Mouse (Mus musculus) erythroid progenitor cell, adult 5-6 weeks (primary cell): ENCODE data around the gene Kctd19. TPM values are rescaled to one million over a fixed set of nuclear protein-coding genes. Genes with fewer than 3 reads are reported as not detected.

ENCODE experiments used
- ATAC-seq: replicated peaks from 2 replicates; pipeline ENCODE4 v1.8.0; 2016; ENCODE audit warnings: moderate number of reproducible peaks, mild to moderate bottlenecking, moderate TSS enrichment, inconsistent platforms; ENCODE audit not compliant: poor library complexity, low FRiP score, severe bottlenecking
- total RNA-seq, 2 experiments: library from RNA; stranded (forward) in 1 of 2; stranded (reverse) in 1 of 2; fragments of 150-400 nt in 1 of 2; fragments of 186-747, 209-891 nt in 1 of 2; gene quantifications; 2 replicates each; pipeline versions ENCODE4 v1.2.3 to v1.2.4; 2015 to 2017; ENCODE audit warnings: low replicate concordance in 2 of 2

The Kctd19 gene
- total RNA-seq, 2 experiments from 2014 or later, result not detected

DNA sequence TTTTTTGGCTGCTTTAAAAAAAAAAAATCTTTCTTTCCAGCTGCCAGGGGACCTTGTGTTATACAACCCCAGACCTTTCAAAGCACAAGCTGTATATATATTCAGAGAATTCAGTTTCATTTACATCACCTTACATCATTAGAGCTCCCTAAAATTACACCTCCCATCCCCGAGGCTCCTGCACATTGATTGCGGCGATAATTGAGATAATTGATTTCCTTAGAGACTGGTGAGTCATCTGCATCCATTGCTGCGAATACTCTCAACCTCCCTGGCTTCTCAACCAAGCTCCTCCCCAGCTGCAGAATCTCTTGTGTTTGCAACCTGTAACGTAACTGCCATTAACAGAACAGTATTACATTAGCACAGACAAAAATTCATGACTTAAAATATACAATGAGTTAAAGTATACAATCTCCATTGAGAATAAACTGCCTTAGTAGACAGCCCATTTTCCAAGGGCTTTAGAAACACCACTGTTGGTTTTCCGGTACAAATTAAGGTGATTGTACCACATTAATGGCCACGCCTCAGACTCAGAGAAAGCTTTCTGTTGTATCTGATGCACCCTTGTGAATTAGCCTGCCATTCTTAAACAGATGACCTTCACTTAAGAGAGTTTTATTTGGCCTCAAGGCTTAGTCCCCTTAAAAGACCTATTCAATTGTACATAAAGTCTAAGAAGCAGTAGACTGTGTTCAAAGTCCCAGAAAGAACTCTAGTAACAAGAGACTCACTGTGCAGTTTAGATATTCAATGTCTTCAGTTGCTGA, 18.6 kb upstream of the Kctd19 start:
- ATAC-seq, result no peak

DNA sequence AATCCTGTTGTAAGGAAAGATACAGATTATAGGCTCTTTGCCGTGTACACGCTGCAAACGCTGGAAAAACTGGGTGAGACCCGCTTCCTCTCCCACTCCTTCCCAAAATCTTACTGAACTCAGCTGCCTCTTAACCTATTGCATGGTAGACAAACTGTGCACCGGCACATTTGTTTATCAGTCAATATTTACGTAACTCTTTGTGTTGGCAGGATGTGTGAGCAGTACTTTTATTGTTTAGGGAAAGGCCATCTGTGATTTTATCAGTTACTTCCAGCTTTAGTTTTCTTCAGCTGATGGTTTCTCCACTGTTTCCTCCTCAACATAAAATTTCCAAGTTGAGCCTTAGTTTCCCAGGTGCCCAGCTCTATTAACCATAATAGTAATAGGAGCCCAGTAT, 13.6 kb upstream of the Kctd19 start:
- ATAC-seq, result no peak

DNA sequence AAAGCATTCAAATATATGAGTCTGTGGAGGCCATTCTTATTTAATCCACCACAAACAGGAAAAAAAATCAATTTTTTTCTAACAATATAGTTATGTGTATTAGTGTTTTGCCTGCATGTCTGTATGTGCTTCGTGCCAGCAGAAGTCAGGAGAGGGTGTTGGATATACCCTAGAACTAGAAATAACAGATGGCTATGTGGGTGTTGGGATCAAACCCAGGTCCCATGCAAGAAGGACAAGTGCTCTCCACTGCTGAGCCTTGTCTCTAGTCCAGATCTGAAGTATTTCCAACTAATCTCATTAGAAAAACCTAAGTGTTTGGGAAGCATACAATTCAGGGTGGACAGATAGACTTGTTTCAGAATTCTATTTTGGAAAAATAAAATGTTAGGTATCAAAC, 8.7 kb upstream of the Kctd19 start:
- ATAC-seq, result no peak

DNA sequence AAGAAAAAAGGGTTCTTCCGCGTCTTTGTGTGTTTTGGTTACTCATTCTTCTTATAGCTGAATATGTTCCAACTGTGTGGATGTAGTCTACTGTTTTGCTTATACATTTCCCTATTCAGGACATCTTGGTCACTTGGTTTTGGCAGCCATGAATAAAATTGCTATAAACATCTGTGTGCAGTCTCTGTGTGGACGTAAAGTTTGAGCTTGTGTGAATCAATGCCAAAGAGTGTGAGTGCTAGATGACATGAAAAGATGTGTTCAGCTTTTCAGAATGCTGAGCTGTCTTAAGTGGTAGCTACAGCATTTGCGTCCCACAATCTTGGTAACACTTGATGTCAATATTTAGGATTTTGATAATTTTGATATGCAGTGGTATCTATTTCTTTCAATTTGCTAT, 6.5 kb upstream of the Kctd19 start:
- no peak for ATAC-seq

DNA sequence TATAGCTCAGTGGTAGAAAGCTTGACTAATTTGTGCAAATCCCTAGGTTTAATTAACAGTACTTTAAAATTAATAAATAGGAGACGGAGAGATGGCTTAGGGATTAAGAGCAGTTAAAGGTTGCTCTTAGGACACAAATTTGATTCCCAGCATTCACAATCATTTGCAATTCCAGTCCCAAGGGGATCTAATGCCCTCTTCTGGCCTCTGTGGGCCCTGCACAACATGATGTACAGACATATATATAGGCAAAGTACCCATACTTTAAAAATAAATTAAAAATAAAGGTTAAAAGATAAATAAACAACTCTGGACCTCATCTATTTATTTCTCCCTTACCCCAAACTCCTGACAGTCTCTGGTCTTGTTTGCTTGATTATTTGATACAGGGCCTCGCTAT, 5.7 kb upstream of the Kctd19 start:
- no peak for ATAC-seq

DNA sequence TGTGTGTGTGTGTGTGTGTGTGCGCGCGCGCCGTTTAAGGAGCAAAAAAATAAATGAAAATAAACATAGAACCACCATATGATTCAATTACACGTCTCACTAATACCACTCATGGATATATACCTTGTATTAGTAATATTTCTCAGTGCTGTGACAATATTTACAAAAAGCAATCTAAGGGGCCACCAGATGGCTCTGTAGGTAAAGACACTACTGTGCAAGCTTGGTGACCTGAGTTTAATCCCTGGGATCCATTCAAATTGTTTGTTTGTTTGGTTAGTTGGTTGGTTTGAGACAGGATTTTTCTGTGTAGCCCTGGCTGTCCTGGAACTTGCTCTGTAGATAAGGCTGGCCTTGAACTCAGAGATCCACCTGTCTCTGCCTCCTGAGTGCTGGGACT, 3.4 kb downstream of the Kctd19 start:
- no peak for ATAC-seq

DNA sequence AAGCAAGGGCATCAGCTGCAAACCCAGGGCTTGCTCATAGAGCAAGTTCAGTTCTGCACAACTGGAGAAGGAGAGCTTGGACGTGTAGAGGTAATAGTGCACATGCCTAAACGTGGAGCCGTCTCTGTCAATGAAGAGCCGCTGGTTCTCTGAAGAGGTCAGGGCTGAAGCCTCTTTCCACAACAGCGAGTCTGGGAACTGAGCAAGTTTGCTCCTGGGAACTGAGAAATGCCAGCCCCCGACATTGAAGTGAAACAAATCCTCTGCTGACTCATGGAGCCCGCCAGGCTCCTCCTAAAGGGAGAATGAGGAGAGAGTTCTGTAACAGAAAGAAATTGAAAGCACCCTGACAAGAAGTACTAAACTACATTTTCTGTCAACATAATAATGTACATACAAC, 5.0 kb downstream of the Kctd19 start:
- no peak for ATAC-seq

DNA sequence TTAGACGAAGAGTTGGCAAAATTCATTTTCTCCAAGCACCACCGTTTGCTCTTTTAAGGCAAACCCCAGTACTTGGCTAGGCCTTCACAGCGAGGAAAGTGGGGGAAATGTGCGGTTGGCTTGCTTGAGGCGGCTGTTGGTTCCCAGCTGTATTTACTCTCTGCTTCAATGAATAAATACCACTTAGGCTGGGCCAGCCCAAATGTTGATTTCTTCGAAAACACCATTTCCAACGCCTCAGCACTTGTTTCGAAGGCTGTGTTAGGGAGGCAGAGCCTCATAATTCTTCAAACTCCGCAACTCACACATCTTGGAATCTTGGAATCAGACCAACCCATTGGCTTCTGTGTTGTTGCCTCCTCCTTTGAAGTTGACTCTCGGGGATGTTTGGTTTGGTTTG, 6.9 kb downstream of the Kctd19 start:
- no peak for ATAC-seq

DNA sequence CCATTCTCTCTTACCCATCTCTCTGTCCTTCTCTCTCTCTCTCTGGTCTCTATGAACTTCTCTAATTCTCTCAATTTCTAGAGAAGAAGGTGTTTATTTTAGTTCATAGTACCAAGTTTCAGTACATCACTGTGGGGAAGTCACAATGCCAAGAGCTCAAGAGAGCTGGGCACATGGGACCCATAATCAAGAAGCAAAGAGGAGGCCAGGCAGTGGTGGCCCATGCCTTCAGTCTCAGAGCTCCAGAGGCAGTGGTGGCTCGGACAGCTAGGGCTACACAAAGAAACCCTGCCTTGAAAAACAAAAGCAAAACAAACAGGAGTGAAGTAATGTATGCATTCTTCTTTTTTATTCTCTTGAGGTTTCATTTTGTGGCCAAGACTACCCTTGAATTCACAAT, 8.8 kb downstream of the Kctd19 start:
- ATAC-seq, result no peak

DNA sequence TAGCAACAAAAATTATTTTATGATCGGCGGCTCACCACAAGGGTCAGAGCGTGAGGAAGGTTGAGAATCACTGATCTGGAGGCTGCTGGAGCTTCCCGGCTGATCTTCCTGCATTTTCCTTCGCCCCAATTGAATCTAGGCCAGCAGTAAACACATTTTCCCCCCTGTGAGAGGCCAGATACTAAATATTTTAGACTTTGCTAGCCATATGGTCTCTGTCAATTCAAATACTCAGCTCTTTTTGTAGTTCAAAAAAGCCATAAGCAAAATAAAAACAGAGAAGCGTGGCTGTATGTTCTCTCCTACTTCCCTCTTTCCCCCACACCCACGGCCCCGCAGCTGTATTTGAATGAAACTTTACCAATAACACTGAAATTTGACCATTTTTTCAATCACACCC, 9.8 kb downstream of the Kctd19 start:
- ATAC-seq, result no peak

DNA sequence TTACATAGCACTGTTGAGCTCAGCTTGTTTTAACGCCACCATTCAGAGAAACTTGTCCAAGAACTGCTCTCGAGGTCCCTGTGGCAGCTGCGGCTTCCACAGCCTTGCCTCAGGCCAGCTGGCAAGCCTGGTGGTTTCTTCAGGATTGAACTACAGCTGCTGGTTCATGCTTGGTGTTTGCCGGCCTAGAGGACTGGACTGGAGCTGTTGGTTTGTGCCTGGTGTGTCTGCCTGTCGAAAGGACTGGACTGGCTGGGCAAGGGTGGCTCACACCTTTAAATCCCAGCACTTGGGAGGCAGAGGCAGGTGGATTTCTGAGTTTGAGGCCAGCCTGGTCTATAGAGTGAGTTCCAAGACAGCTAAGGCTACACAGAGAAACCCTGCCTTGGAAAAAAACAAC, 13.3 kb downstream of the Kctd19 start:
- no peak for ATAC-seq

DNA sequence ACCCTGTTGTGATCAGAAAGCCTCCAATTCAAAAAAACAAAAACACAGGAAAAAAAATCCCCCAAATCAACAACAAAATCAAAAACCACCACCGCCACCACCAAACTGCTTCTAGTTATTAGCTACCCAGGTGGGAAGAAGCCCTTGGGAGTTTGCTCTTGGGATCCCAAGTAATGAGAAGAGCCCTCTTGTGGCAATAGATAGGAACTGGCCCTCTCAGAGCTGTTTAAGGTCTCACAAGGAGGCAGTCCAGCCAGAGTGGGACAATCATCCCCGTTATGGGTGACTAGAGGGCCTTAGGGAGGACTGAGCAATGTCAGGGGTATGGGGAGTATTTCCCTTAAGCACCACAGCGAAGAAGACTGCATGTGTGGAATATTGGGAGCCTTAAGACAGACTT, 15.6 kb downstream of the Kctd19 start:
- ATAC-seq, result peak; percentile 65; the same call in 1 of the 2 replicates

DNA sequence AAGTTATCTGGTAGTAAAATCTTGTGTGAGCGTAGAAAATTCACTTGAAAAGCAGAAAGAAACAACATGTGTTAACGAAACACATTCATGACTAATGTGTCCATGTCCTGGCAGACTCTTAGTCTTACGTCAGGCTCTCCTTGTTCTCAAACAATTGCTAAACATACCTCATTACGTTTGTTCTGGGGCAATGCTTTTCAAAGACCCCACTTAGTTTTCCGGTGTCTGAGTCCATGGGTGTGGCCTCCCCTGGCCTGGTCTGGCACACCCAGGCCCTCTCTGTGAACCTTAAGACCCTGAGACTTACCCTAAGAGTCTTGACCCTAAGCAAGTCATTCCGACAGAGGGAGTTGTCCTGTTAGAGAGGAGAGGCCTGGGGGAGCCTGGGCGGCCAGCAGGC, 19.4 kb downstream of the Kctd19 start:
- ATAC-seq, result no peak

DNA sequence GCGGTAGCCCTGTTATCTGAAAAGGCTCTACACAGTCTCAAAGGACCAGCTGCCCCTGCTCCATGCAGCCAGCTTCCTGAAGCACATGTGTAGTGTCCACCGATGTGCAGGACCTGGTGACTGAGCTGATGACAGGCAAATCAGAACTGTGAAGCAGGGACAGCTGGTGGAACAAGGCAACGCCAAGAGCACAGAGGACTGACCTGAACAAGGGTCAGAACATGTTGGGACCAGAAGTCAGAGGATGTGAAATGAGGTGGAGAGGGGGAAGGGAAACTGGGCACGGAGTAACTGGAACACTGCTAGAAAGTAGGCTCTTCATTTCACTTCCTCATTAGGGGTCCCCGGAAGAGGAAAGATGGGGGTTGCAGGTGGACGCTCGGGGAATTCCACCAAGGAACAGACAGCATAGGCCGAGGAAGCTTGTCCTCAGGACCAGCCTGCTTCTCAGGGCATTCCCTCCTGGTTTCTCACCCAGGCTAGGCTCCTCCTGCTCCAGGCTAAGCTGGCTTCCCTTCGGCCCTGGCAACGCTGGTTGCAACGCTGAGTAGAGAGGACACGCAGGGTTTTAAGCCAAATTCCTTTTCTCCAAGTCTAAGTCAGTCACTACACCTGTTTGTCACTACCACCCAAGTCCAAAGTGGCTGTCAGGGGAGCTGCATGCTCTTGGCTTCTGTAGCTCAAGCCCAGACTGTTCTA, 20.1 kb downstream of the Kctd19 start:
- no peak for ATAC-seq

DNA sequence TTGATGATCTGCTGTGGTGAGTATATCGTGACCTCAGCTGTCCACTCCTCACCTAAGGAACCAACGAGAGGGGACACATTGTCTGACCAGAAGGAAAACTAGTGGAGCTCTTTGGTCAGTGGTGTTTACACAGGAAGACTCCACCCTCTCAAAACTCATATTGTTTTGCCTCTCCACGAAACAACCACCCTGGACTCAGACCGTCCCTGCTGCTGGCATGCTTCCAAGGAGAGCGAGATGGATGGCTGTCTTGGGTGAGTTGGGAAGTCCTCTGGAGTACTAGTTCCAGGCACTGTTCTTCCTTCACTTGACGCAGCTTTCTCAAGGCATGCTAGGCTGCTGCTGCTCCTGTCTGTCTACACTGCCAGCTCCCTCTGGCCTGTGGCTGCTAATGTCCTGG, 24.2 kb downstream of the Kctd19 start:
- no peak for ATAC-seq

DNA sequence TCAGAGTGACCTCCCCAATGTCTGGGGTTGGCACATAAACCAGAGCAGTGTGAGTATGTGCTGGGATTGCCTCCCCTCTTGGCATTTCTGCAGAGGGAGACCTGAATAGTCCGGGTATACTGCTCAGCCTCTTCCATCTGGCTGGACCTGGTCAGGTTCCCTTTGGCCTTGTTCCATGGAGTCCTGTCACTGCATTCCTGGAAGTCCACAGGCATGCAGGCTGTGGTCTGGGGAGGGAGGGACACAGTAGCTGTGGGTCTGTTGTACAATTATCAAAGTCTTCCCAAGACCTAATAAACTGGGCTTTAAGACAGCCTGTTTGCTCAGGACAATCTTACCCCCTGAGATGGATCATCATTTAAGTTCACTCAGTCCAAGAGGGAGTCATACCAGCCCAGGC, 26.2 kb downstream of the Kctd19 start:
- no peak for ATAC-seq

DNA sequence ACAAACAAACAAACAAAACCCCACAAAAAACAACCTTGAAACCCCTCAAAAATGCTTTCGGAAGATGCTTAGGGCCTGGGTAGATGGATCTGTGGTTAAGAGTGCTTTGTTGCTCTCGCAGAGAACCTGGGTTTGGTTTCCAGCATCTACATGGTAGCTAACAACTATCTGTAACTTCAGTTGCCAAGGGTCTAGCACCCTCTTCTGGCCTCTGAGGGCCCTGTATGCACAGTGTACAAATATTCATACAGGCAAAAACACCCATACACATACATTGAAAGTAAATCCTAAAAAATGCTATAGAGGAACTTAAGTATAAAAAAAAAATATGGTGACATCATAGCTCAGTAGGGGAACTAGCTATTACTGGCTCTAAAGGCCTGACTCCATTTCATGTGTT, 29.2 kb downstream of the Kctd19 start:
- ATAC-seq, result no peak

DNA sequence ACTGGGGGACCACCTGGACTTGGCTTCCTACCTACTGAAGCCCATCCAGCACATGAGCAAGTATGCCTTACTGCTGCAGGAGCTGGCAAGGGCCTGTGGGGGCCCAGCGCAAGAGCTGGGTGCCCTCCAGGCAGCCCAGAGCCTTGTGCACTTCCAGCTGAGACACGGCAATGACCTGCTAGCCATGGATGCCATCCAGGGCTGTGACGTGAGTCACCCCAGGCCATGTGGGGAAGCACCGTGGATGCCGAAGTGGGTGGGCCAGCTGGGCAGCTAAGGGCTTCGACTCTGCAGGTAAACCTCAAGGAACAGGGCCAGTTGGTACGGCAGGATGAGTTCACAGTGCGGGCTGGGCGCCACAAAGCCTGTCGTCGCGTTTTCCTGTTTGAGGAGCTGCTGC, 33.0 kb downstream of the Kctd19 start:
- ATAC-seq, result no peak

DNA sequence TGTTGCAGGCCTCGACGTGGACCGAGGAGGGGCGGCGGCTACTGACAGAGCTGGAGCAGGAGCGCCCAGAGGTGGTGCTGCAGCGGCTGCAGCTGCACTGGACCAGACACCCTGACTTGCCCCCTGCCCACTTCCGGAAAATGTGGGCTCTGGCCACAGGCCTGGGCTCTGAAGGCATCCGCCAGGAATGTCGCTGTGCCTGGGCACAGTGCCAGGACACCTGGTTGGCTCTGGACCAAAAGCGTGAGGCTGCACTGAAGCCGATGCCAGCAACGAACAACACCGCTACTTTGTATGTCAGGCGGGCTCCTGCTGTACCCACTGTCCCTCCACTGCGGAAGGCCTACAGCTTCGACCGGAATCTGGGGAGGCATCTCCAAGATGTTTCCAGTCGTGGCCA, 34.6 kb downstream of the Kctd19 start:
- no peak for ATAC-seq

DNA sequence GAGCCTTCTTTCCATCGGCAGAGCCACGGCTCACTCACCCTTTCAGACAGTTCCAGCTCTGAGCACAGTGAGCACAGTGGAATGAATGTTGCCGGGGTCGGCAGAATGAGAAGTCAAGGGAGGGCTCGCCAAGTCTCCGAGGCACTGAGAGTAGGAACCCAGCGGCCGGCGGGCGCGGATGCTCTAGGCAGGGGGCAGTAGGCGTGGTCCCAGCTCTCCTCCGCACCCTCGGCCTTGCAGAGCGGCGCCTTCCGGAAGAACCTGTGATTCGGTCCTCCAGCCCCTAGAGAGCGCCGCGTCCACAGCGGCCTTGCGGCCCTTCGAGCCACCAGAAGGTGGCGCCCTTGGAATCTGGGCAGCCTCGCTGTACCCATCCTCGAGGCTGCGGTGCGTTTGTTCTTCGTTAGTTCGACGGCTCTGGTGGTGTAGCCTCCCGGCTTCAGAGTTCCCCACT, 38.8 kb downstream of the Kctd19 start:
- peak; percentile 54 for ATAC-seq

DNA sequence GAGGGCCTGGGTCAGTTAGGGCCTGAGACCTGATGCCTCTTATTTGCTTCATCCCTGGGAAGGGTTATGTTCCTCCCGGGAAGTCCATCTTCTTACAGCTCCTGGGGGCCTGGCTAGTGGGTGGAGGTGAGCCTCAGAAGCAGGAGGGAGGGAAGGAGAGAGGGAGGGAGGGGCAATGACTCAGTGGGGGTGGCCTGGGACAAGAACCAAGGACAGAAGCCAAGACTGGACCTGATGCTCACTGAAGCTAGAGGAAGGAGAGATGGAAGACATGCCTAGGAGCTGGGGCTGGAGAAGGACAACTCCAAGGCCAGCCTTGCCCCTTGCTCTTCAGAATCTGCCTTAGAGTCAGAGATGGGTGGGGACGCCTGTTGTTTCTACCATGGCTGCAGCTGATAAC, 40.3 kb downstream of the Kctd19 start, which contains the start of gene Plekhg4:
Gene Plekhg4 (plus strand): TSS at position 243 of the 400 bp plus-strand sequence.
- ATAC-seq, result no peak
